Mouse (Mus musculus): Measurements from ENCODE around the gene Akirin2. TPM values are rescaled to one million over a fixed set of nuclear protein-coding genes. Genes with fewer than 3 reads are reported as not detected.

Akirin2 gene
- total RNA-seq, 1 experiment from 2014 or later = 65.6 TPM

DNA sequence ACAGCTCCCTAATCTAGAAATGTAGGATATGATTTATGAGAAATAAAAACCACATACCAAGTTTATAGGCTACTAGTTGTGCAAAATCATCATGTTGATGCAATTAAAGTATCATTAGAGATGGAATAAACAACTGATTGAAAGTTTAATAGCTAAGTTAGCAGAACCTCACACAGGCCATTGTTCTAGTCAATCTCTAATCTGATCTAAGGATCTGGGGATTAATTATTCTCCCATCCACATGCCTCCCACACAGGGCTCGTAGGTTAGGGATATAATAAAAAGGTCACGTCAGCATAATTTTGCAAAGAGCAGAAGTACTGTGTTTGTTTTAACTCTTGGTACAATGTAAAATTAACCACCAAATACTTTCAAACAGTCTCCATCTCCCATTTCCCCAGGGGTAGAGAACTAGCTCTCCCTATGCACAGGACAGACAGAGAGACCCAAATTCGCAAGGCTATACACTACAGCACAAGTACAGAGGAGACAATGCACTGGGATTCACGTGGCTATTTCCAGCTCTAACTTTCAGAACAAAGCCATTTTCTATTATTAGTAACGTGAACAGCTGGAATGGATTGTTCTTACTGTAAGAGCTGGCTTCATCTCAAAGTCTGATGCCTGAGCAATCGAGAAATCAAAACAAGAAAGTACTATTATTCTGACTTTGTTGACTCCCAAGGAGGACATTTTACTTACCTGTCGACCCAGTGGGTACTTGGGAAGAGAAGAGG lies 34.3 kb downstream of the Akirin2 start:
- no peak for DNase-seq

DNA sequence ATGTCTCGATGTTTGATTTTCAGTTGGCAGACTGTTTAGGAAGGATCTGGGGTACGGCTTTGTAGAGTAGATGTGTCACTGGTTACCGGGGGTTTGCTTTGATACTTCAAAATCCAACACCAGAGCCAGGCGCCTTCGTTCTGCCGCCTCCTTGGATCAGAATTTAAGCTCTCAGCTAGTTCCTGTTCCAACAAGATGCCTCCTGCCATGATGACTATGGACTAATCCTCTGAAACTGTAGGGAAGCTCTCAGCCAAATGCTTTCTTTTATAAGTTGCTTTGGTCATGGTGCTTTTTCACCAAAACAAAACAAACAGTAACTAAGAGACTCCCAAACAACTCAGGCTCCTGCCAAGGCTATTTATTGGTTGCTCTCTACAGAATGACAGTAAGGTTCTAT lies 52.4 kb downstream of the Akirin2 start:
- DNase-seq = no peak

- no peak for DNase-seq
Observed at GRCm38 (mm10) chr4:34606658-34607057, 55.9 kb downstream of the Akirin2 start.

- DNase-seq = peak; percentile 45
Observed at GRCm38 (mm10) chr4:34613571-34614145, 62.9 kb downstream of the Akirin2 start.

GRCm38 (mm10) chr4:34614630-34615094 lies 63.9 kb downstream of the Akirin2 start, which contains the start of the genes Orc3 and Rars2:
Orc3 (minus strand) TSS chr4:34614944.
Rars2 (plus strand) TSS chr4:34614957.
- DNase-seq = peak; percentile 96

- peak; percentile 29 for DNase-seq
Observed at GRCm38 (mm10) chr4:34615303-34615702, 64.6 kb downstream of the Akirin2 start.

- DNase-seq = no peak
Observed at GRCm38 (mm10) chr4:34616146-34616545, 65.4 kb downstream of the Akirin2 start.

Other genes with a start within 250 kb of the Akirin2 start
- 62.1 and 76.6 TPM in 2 replicates for gene Orc3, start 64.0 kb downstream of the Akirin2 start, total RNA-seq (2021)
- 43.1 and 51.2 TPM in 2 replicates for gene Rars2, start 64.0 kb downstream of the Akirin2 start, total RNA-seq (2021)
- 35.7 and 40.5 TPM in 2 replicates for gene Slc35a1, start 136.5 kb downstream of the Akirin2 start, total RNA-seq (2021)
- gene Cfap206, start 179.3 kb downstream of the Akirin2 start, total RNA-seq (2021) = 0.41 and 1.2 TPM in 2 replicates
- gene Gm136, start 205.3 kb downstream of the Akirin2 start, total RNA-seq (2021) = not detected in 2 replicates
- 15.8 and 17.7 TPM in 2 replicates for gene Smim8, start 227.5 kb downstream of the Akirin2 start, total RNA-seq (2021)